Mouse (Mus musculus) ES-E14 (cell line): ENCODE data around the gene Dgat2. TPM values are rescaled to one million over a fixed set of nuclear protein-coding genes. Genes with fewer than 3 reads are reported as not detected.

Source experiments
- DNase-seq: peaks from one replicate; pipeline ENCODE4 v3.0.0-alpha.2; 2013; ENCODE audit warnings: low read depth, low spot score
- H3K27ac ChIP-seq: 2 replicates; pipeline ENCODE4 v1.5.1; 2012; ENCODE audit warnings: low read depth, mild to moderate bottlenecking, low read length, moderate library complexity, mixed read lengths; ENCODE audit not compliant: poor library complexity, insufficient read depth, severe bottlenecking
- H3K36me3 ChIP-seq: 2 replicates; pipeline ENCODE4 v1.6.1; 2012; ENCODE audit warnings: mild to moderate bottlenecking, low read length, moderate library complexity, mixed read lengths; ENCODE audit not compliant: control insufficient read depth, poor library complexity, insufficient read depth, severe bottlenecking
- H3K4me1 ChIP-seq, 2 experiments: fragments of 150-350 bp in 1 of 2; sonication (generic) in 1 of 2; 2 replicates each; pipeline ENCODE4 v1.6.1; 2012; ENCODE audit warnings: low read length in 2 of 2, mild to moderate bottlenecking in 1 of 2, mixed read lengths in 1 of 2; ENCODE audit not compliant: control insufficient read depth in 2 of 2, insufficient read depth in 2 of 2, poor library complexity in 1 of 2
- H3K4me3 ChIP-seq, 2 experiments: fragments of 150-350 bp in 1 of 2; sonication (generic) in 1 of 2; 2 replicates each; pipeline ENCODE4 v1.5.1; 2012; ENCODE audit warnings: low read length in 2 of 2, low read depth in 1 of 2, mild to moderate bottlenecking in 1 of 2, mixed read lengths in 1 of 2; ENCODE audit not compliant: insufficient read depth in 1 of 2, poor library complexity in 1 of 2, severe bottlenecking in 1 of 2
- H3K9ac ChIP-seq: 2 replicates; pipeline ENCODE4 v1.6.1; 2012; ENCODE audit warnings: low read depth, mild to moderate bottlenecking, low read length, mixed read lengths; ENCODE audit not compliant: poor library complexity, insufficient read depth, severe bottlenecking
- H3K9me3 ChIP-seq: fragments of 150-350 bp; sonication (generic); 2 replicates; pipeline ENCODE4 v1.6.1; 2012; ENCODE audit warnings: low read depth, mild to moderate bottlenecking, low read length; ENCODE audit not compliant: control insufficient read depth, insufficient read depth
- CHD2 ChIP-seq: IDR thresholded peaks from 2 replicates; pipeline ENCODE4 v1.6.1; 2014; ENCODE audit warnings: mild to moderate bottlenecking, low read depth, low read length, inconsistent platforms
- HCFC1 ChIP-seq: IDR thresholded peaks from 2 replicates; pipeline ENCODE4 v1.6.1; 2012; ENCODE audit warnings: low read length, inconsistent platforms, borderline replicate concordance; ENCODE audit not compliant: insufficient read depth
- MAFK ChIP-seq: IDR thresholded peaks from 2 replicates; pipeline ENCODE4 v1.6.1; 2014; ENCODE audit warnings: mild to moderate bottlenecking, low read depth, low read length, inconsistent platforms; ENCODE audit not compliant: insufficient read depth
- ZC3H11A ChIP-seq: IDR thresholded peaks from 2 replicates; pipeline ENCODE4 v1.6.1; 2012; ENCODE audit warnings: low read depth, mild to moderate bottlenecking, inconsistent platforms, low read length, borderline replicate concordance
- ZNF384 ChIP-seq: IDR thresholded peaks from 2 replicates; pipeline ENCODE4 v1.6.1; 2012; ENCODE audit warnings: low read depth, low read length, inconsistent platforms
- in situ Hi-C, 2 experiments: fragments of 600-800 bp; cut with MboI; formaldehyde crosslinking; loops; one replicate each; pipeline ENCODE4 v1.15.1; 2025; ENCODE audit warnings: low sequenced_read_pairs in 2 of 2, inconsistent platforms in 1 of 2; ENCODE audit not compliant: unreplicated experiment in 2 of 2
- total RNA-seq: library from RNA; depleted of rRNA; stranded (reverse); fragments of 300-350 nt; gene quantifications from 2 replicates; pipeline ENCODE4 v1.2.3, GENCODE M21; 2012

Dgat2 gene
- total RNA-seq, 1 experiment, result 17.0 TPM

DNA sequence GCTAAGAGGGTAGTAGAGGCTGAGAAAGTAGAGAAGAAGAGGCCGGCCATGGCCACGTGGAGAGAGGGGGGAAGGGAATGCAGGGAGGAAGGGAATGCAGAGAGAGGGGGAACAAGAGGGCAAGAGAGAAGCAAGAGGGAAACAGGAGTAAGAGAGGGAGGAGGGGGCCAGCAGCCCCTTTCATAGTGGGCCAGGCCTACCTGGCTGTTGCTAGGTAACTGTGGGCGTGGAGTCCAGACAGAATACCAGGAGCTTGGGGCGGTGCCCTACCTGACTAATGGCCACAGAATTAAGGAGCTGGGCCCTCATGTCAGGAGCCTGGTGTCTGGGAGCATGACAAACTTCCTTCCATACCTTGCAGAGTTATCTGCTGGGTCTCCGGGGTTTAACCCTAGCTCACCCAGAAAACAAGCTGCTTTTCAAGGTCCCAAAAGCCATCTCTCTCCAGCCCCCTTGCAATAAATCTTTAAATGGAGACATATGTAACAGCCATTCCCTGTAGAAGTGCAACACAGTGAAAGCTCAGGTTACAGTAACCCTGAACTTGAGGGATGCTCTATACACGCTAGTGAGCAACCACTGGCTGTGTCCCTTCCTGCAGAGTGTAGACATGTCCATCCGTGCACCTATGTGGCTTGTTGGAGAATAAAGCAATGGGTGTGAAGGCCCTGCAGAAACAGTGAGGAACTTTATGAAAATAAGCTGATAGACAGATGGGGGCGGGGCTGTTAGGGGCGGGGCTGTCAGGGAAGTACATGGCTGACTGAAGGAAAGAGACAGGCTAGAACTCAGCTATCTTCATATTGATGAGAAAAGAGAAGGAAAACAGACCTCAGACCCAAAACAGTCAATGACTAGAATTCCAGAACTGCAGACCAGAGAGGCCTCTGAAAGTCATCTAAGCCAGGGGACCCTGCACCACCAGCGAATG lies 54.2 kb downstream of the Dgat2 start:
- Histone ChIP-seq H3K9ac (peak overlapping the region; percentile 75), H3K27ac (peak overlapping the region; percentile 17; the same call in 1 of the 2 replicates), H3K9me3 (no peaks in the 10 kb centered on the region), H3K4me1 (peaks cover 2 to 7% of the 10 kb centered on the region in 2 experiments; a peak in 3 of 4 replicates), H3K4me3 (peak overlapping the region; percentile 47 to 48; a peak in 2 of 4 replicates), H3K36me3 (no peaks in the 10 kb centered on the region)
- no peak for DNase-seq
- in situ Hi-C loops, result no loop called here
- TF ChIP-seq CHD2, result no peak
- no peak for TF ChIP-seq HCFC1
- no peak for TF ChIP-seq MAFK
- no peak for TF ChIP-seq ZC3H11A
- no peak for TF ChIP-seq ZNF384

DNA sequence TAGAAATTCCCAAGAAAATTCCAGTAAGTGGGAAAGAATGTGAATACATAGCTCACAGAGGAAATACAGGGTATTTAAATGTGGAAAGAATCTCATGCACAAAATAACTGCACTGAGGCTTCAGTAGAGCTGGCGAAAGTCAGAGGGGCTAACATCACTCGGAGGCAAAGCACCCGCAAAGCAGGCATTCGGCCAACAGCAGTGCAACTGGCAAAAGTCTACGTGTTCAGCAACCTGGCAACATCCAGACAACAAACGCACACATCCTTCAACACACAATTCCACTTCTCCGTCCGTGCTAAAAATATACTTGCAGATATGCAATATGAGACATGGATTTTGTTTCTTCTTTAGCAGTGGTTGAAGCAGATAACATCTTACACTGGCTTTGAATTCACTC lies 56.5 kb downstream of the Dgat2 start:
- DNase-seq, result no peak
- Histone ChIP-seq H3K4me3 (no peak overlapping the region), H3K4me1 (peaks cover 2 to 10% of the 10 kb centered on the region in 2 experiments; a peak in 3 of 4 replicates), H3K36me3 (no peaks in the 10 kb centered on the region), H3K9ac (no peak overlapping the region), H3K9me3 (no peaks in the 10 kb centered on the region), H3K27ac (no peak overlapping the region)
- in situ Hi-C loops, result no loop called here
- TF ChIP-seq ZNF384, result no peak
- no peak for TF ChIP-seq ZC3H11A
- no peak for TF ChIP-seq HCFC1
- TF ChIP-seq MAFK, result no peak
- no peak for TF ChIP-seq CHD2

DNA sequence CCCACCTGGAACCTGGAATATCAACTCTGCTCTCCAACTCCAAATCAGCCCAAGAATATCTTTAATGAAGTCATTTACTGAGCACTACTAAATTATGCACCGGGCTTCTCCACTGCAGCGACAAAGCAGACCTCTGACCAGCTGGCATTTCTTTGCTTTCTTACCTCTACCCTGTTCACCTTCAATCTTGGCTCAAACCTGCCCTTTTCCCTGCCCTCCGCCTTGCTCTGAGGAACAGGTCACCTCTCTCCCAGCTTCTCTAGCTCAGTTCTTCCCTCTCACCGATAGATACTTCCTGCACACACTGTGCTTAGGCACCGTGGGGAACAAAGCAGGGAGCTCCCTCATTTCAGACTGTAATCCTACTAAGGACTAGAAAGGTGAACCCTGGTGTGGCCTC lies 59.9 kb downstream of the Dgat2 start:
- H3K27ac ChIP-seq, result no peak overlapping the region
- 0 out of 4 replicates have a peak overlapping the region, but pooled peaks of 1 of the 2 experiments have one; percentile 2 for H3K4me3 ChIP-seq
- peaks cover 0 to 7% of the 10 kb centered on the region in 2 experiments; a peak in 2 of 4 replicates for H3K4me1 ChIP-seq
- no peak overlapping the region for H3K9ac ChIP-seq
- no peak for TF ChIP-seq HCFC1
- TF ChIP-seq CHD2, result no peak
- TF ChIP-seq ZC3H11A, result no peak
- TF ChIP-seq MAFK, result no peak
- H3K36me3 ChIP-seq, result no peaks in the 10 kb centered on the region
- no peak for DNase-seq
- in situ Hi-C loops, result no loop called here
- H3K9me3 ChIP-seq, result no peaks in the 10 kb centered on the region

DNA sequence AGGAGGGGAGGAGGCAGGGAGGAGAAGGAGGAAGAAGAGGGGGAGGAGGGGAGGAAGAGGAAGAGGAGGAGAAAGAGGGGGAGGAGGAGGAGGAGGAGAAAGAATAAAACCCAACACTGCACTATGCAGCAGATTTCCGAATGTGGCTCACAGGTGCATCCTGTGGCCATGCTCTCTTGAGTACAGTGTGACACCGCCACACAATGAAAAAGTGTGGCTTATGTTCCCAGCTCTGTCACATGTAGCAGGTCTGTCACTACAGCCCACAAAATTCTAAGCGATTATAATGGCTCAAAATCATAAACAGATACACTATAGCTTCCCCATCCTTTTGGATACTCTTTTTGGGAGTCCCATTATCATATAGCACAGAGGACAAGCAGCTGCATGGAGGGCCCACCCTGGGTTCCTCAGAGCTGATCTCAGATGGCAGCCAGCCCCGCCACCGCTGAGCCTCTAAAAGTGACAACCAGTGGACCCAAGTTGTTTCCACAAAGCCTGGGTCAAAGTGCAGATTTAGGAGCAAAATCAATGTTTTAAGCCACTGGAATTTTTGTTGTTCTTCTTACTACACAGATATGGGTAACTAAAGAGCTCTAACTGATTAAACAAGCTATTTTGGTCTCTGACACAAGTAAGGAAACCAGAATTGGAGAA lies 61.5 kb downstream of the Dgat2 start:
- H3K9me3 ChIP-seq, result no peaks in the 10 kb centered on the region
- no peak overlapping the region for H3K4me3 ChIP-seq
- no peak overlapping the region for H3K9ac ChIP-seq
- no peak overlapping the region for H3K27ac ChIP-seq
- peaks cover 0 to 3% of the 10 kb centered on the region in 2 experiments; a peak in 2 of 4 replicates for H3K4me1 ChIP-seq
- in situ Hi-C loops, result no loop called here
- DNase-seq, result no peak
- TF ChIP-seq CHD2 (no peak), ZC3H11A (no peak), MAFK (no peak), HCFC1 (no peak), ZNF384 (no peak)
- no peaks in the 10 kb centered on the region for H3K36me3 ChIP-seq
